Comparison of ENCODE assay signal across 8 mouse cellular contexts in the genomic region with DNA sequence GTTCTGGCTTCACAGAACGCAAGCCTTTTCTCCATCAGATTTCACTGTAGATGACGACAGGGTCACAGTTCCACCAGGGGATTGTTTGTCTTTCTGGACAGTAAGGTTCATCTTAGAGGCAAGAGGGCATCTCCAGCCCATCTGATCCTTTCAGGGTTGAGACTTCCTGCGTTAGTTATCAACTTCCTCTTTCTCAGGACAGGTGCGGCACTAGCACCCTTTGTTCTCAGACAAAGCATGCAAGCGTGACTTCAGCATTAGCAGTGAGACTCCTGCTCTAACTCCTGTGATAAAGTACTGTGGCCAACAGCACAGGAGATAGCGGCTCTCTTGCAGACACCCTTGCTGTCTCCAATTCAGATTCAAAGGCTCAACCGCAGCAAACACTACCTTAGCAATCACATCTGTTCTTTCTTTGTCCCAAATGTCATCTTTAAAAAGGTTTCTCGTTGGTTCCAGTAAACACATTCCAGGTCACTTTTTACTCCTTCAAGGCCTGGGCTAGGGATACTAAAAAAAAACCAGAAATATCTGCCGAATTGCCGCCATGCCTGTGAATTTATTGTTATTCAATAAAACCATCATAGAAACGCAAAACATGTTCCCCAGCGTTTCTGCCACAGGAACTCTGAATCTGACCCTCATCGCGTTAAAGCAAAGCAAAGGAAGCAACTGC. TPM values are rescaled to one million over a fixed set of nuclear protein-coding genes. Genes with fewer than 3 reads are reported as not detected.
DNase-seq lines count a peak whose midpoint lies in the region; ATAC-seq and TF ChIP-seq lines count a peak whose summit lies in the region.

No protein-coding gene starts in this region.

- TF ChIP-seq POLR2A in lung, adult 2 months (IDR thresholded peaks at IDR 0.05; ENCODE audit: borderline replicate concordance, extremely low read depth, low read depth, low read length) = no peak

- DNase-seq in forebrain, embryonic 10.5 days (ENCODE audit: extremely low spot score, low spot score) = no peak
- no peak for DNase-seq in forebrain, embryonic 11.5 days (ENCODE audit: low spot score)
- DNase-seq in lung, postnatal 25 days (ENCODE audit: low spot score) = peak; percentile 54
- DNase-seq in lung, adult 2 months = no peak
- DNase-seq in thymus, postnatal 36 days = peak; percentile 43
- no peak for DNase-seq in left cerebral cortex, adult 9 months (ENCODE audit: low spot score in 2 of 2)
- DNase-seq in MN1 (ENCODE audit: low spot score) = no peak

- H3K4me2 ChIP-seq in forebrain, embryonic 11.5 days (ENCODE audit: low read depth, low read length, severe bottlenecking) = no peak overlapping the region

- H3K9ac ChIP-seq in forebrain, embryonic 11.5 days (ENCODE audit: low read length) = no peak overlapping the region

- H3K4me3 ChIP-seq in forebrain, embryonic 10.5 days = no peak overlapping the region
- H3K4me3 ChIP-seq in forebrain, embryonic 11.5 days (ENCODE audit: low read depth, low read length) = no peak overlapping the region
- no peak overlapping the region for H3K4me3 ChIP-seq in lung, adult 2 months (replicated peaks; ENCODE audit: extremely low read depth, low read depth, low read length)

- H3K27me3 ChIP-seq in forebrain, embryonic 10.5 days (ENCODE audit: poor library complexity, severe bottlenecking) = no peaks in the 10 kb centered on the region
- H3K27me3 ChIP-seq in forebrain, embryonic 11.5 days (ENCODE audit: control insufficient read depth, insufficient read depth, low read length) = no peaks in the 10 kb centered on the region

- H3K27ac ChIP-seq in forebrain, embryonic 10.5 days = 0 out of 2 replicates have a peak overlapping the region, but pooled peaks have one; percentile 20
- H3K27ac ChIP-seq in forebrain, embryonic 11.5 days (ENCODE audit: low read depth, low read length) = no peak overlapping the region

- H3K4me1 ChIP-seq in forebrain, embryonic 10.5 days = peaks cover 12% of the 10 kb centered on the region
- H3K4me1 ChIP-seq in forebrain, embryonic 11.5 days (replicated peaks; ENCODE audit: control insufficient read depth, insufficient read depth, low read length) = no peaks in the 10 kb centered on the region; the same call in 1 of the 2 replicates
- peaks cover 2% of the 10 kb centered on the region; the same call in 1 of the 2 replicates for H3K4me1 ChIP-seq in lung, adult 2 months (ENCODE audit: control insufficient read depth, insufficient read depth, low read length)

- ATAC-seq in forebrain, embryonic 11.5 days (replicated peaks; ENCODE audit: low FRiP score) = no peak
- ATAC-seq in megakaryocyte-erythroid progenitor cell, adult 5-6 weeks (replicated peaks; ENCODE audit: low FRiP score, low TSS enrichment, poor library complexity, severe bottlenecking) = peak; percentile 57; the same call in 1 of the 2 replicates

- no peaks in the 10 kb centered on the region for H3K9me3 ChIP-seq in forebrain, embryonic 10.5 days
- no peaks in the 10 kb centered on the region for H3K9me3 ChIP-seq in forebrain, embryonic 11.5 days (ENCODE audit: control insufficient read depth, low read length)

- no peaks in the 10 kb centered on the region for H3K36me3 ChIP-seq in forebrain, embryonic 10.5 days (replicated peaks)
- H3K36me3 ChIP-seq in forebrain, embryonic 11.5 days (ENCODE audit: control insufficient read depth, insufficient read depth, low read length) = no peaks in the 10 kb centered on the region

- TF ChIP-seq CTCF in lung, adult 2 months (IDR thresholded peaks at IDR 0.05; ENCODE audit: insufficient read depth, low read length) = no peak

- 74% methylated on average over 14 of the region's 14 CpGs for WGBS in forebrain, embryonic 10.5 days
- 74% methylated on average over 14 of the region's 14 CpGs for WGBS in forebrain, embryonic 11.5 days
- 46% methylated on average over 14 of the region's 14 CpGs for WGBS in lung, adult 2 months

RNA-seq across cellular contexts. Expression of a gene that starts 22.0 kb away (rescaled TPM):
- polyA plus RNA-seq in forebrain, embryonic 10.5 days (2016; fragmentation: Nextera tagmentation; extraction: Ambion mirVana) = 79.5 and 82.0 TPM in 2 replicates
- 65.5 and 70.4 TPM in 2 replicates for polyA plus RNA-seq in forebrain, embryonic 11.5 days (2014; fragmentation: Nextera tagmentation; extraction: Ambion mirVana)
- polyA plus RNA-seq in lung, adult 2 months (2012; rRNA removed) = 3.5 and 6.1 TPM in 2 replicates
- total RNA-seq in megakaryocyte-erythroid progenitor cell, adult 5-6 weeks (2014; fragmentation: Nextera tagmentation) = 12.6 and 12.8 TPM in 2 replicates
- 26.1 and 35.8 TPM in 2 replicates for total RNA-seq in megakaryocyte-erythroid progenitor cell, adult 5-6 weeks (2017)

RNA-seq across cellular contexts. Expression of a gene that starts 22.2 kb away (rescaled TPM):
- 30.1 and 30.8 TPM in 2 replicates for polyA plus RNA-seq in forebrain, embryonic 10.5 days (2016; fragmentation: Nextera tagmentation; extraction: Ambion mirVana)
- 42.5 and 47.1 TPM in 2 replicates for polyA plus RNA-seq in forebrain, embryonic 11.5 days (2014; fragmentation: Nextera tagmentation; extraction: Ambion mirVana)
- 11.9 and 12.6 TPM in 2 replicates for polyA plus RNA-seq in lung, adult 2 months (2012; rRNA removed)
- 14.3 and 20.3 TPM in 2 replicates for total RNA-seq in megakaryocyte-erythroid progenitor cell, adult 5-6 weeks (2014; fragmentation: Nextera tagmentation)
- 18.9 and 25.3 TPM in 2 replicates for total RNA-seq in megakaryocyte-erythroid progenitor cell, adult 5-6 weeks (2017)

Comparison
In these comparisons a context has a peak if more than half of its experiments do, and no peak if none do; other contexts are left out.
1. DNase-seq: peak in lung, postnatal 25 days (single experiment) and thymus, postnatal 36 days (2 of 2); none in forebrain, embryonic 10.5 days (single experiment), forebrain, embryonic 11.5 days (single experiment), lung, adult 2 months (single experiment), left cerebral cortex, adult 9 months (0 of 2) and MN1 (single experiment).